Mouse (Mus musculus) retina, postnatal 1 day (tissue): ENCODE measurements around the gene Vmn1r138.
"Not testable (repeated sequence)": the region's sequence is repeated elsewhere in the genome, so short reads cannot be mapped to it uniquely, and the experiment has no call there.

Experiments
- DNase-seq: peaks from one replicate; pipeline ENCODE4 v3.0.0-alpha.2; 2012

Vmn1r138 gene

DNA sequence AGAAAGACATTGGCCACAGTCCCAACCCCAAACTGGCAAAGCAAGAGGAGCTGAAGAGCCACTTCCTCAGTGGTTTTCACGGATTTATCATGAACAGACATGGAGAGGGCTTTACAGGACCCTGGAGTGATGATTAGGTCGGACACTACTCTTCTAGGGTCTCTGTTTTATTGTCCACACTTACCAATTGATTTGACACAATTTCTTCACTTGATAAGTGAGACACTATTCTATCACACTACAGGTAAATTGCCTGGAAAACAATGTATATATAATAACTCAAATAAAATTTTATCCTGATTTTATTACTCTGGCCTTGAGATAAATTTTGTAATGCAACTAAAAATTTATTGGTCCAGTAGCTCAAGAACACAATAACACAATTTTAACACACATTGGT is at the start of gene Vmn1r138:
Gene Vmn1r138, minus strand, starts transcription at position 101 of the 400 bp plus-strand sequence.
- not testable (repeated sequence) for DNase-seq

GRCm38 (mm10) chr7:22068757-22069156 is 40.1 kb upstream of the Vmn1r138 start, which contains the start of gene Vmn1r139:
Gene Vmn1r139, plus strand, starts transcription at chr7:22069057.
- not testable (repeated sequence) for DNase-seq

- not testable (repeated sequence) for DNase-seq
Measured at GRCm38 (mm10) chr7:22056205-22056604, 27.5 kb upstream of the Vmn1r138 start, which contains the start of gene Gm6176. Gene Gm6176, minus strand, starts transcription at chr7:22056305.

- DNase-seq, result not testable (repeated sequence)
Measured at GRCm38 (mm10) chr7:21994287-21994686, 34.4 kb downstream of the Vmn1r138 start, which contains the start of gene Vmn1r137. Gene Vmn1r137, plus strand, starts transcription at chr7:21994587.
